Mouse (Mus musculus): ENCODE results near the gene Guca2a.
A peak's percentile ranks its signal among the peaks of the same experiment; 100 is the strongest.
"Not testable (repeated sequence)": the region's sequence is repeated elsewhere in the genome, so short reads cannot be mapped to it uniquely, and the experiment has no call there.

Gene Guca2a

DNA sequence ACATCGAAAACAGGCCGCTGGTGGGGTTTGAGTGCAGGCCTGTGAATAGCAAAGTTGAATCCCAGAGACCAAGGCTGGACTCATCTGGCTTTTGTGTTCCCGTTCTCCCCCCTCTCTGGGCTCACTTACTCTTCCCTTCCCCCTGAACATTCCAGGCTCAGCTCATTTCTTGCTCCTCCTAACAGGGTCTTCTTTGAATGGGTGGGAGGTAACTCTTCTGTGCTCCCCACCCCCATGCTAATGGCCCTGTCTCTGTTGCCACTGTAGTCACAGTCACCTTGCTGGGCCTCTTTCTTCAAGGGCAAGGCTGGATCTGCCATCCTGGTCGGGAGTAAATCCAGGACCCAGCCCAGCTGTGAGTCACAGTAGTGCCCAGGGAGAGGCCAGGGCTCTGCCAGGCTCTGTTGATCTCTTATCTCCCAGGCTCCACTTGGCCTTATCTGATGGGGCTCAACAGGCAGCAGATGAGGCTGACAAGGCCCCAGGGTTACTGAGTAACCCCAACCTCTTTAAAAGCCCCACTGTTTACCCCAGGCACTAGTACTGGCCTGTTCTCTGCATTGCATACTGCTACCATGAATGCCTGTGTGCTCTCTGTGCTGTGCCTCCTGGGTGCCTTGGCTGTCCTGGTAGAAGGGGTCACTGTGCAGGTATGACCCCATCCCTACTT is at the start of gene Guca2a:
Gene Guca2a (plus strand): TSS at position 529 of the 670 bp plus-strand sequence.
- no peak for DNase-seq

DNA sequence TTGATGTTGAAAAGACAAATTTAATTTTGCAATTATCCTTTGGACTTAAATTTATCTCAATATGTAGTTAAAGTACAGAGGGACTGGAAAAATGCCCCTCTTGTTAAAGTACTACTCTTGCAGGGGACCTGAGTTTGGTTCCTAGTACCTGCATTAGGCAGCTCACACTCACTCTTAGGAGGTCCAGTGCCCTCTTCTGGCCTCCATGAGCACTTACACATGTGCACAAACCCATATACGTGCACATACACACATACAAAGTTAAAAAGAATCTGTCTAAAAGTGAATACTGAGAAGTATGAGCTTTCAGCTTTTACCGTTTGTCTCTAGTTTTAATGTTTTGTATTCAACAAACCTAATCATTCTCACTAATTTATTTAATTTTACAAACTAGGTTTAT is 49.5 kb upstream of the Guca2a start:
- DNase-seq, result no peak

DNA sequence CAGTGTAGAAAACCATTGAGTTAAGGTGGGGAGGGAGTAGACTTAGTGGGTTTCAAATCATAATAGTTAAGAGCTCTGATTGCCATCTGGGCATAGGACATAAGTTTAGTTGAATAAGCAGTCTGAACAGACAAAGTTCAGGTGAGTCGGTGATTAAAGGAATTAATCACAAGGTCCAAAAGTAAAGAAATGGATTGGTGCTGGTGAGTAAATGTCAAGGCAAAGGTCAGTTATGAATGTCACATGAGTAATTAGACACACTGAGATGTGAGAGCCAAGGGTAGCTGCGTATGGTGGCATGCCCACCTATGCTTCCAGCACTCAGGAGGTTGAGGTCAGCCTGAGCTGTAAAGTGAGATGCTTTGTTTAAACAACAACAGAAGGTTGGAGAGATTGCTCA is 48.1 kb upstream of the Guca2a start:
- DNase-seq, result no peak

DNA sequence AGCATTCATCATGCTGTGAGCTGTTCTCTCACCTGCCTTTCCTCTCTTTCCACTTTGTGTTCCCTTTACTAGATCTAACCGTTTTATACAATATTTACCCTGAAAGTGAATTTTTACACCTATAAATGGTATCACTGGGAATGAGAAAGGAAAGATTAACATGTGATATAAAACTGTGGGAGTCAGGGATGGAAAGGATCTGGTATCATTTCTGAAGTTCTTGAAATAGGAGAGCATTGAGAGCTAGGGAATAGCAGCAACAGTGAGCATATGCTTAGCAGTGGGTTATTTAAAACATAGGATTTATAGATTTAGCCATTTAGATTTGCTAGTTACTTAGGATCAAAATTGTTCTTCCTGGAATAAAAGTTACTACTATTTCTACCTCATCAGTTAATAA is 47.5 kb upstream of the Guca2a start:
- DNase-seq, result no peak

DNA sequence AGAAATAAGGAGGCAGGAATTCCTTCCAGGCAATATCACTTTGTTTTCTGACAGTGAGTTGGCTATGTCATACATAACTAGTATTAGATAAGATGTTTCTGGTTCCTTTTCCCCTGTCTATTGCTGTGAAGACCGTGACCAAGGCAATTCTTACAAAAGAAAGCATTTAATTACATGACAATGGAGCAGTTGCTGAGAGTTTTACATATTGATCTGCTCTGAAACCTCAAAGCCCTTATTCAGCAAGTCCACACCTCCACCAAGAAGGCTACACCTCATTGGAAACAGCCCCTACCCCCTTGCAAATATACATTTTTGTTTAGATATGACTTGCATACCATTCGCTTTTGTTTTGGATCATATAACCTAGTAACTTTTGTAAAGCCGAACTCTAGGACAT is 45.0 kb upstream of the Guca2a start:
- DNase-seq, result no peak

- no peak for DNase-seq
Observed at GRCm38 (mm10) chr4:119594331-119594730, 43.2 kb upstream of the Guca2a start.

- no peak for DNase-seq
Observed at GRCm38 (mm10) chr4:119599605-119600004, 37.9 kb upstream of the Guca2a start.

DNA sequence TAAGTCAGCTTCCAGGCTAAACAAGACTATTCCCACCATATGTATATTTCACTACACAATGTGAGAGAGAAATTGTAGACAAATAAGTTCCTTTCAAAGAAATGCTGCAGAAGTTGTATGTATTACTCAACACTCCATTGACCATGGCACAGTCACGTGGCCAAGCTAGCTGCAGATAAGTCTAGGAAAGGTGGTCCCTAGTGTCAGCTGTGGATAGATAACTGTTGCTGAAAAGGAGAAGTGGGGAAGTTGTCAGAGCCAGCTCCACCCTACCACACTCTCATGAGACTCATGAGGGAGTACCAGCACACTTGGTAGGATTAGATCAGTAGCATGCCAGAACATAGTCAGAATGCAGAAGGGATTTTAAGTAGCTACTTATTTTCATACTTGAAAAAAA is 28.0 kb upstream of the Guca2a start:
- DNase-seq, result no peak

GRCm38 (mm10) chr4:119614078-119614477 is 23.4 kb upstream of the Guca2a start:
- DNase-seq, result no peak

DNA sequence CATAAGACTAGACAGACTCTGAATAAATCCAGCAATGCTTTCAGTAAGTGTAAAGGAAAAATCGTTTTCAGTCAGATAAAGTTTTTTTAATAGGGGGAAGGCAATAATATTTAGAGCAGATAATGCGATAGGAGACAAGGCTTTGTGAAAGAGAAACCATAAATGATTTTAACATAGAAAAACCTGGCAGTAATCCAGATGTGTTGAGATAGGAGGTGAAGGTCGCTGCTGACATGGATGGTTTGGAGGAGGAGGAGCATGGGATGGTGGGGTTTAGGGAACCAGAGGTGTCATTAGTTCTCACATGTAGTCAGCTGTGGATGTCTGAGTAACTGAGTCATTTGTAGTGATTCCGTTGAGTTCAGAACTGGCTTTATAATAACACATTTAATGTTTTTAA is 22.8 kb upstream of the Guca2a start:
- no peak for DNase-seq

GRCm38 (mm10) chr4:119626081-119626645 is 11.3 kb upstream of the Guca2a start:
- no peak for DNase-seq

DNA sequence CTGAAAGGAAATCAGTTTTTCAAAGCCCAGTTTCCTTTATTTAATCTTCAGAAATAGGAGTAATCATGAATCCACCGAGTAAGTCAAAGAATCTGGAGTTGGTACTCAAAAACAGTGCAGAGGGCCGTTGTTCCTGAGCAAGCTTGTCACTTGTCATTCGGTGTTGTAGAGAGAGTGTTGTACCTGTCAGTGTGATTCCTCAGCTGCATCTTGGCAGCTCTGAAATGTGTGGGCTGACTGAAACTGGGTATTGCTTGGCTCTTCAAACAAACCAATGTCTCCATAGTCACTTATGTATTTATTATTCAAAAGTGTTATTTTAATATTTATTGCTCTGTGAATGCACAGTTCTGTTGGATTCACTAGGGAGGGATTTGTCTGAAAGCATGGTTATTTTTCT is 10.6 kb upstream of the Guca2a start:
- DNase-seq, result no peak

DNA sequence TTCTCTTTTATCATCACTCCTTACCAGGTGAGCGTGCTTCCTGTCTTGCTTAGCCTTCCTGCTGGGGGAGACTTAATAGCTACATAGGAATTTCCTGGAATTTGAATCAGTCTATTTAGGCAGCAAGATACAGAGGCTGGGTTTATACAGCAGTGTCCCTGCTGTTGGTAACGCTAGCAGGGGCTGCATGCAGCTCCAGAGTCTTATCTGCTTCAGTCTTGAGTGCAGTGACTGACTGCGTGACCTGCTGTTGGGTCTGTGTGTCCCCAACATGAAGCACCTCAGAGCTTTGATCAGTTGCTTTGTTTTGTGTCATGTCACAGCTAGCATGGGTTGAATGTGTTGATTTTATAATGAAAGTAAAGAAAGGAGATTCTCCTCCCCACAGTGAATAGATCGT is 10.2 kb upstream of the Guca2a start:
- DNase-seq, result no peak

GRCm38 (mm10) chr4:119628363-119628762 is 9.1 kb upstream of the Guca2a start:
- DNase-seq, result not testable (repeated sequence)

GRCm38 (mm10) chr4:119631115-119631919 is 6.2 kb upstream of the Guca2a start:
- peak; percentile 67 for DNase-seq

- DNase-seq, result no peak
Observed at GRCm38 (mm10) chr4:119632721-119633120, 4.8 kb upstream of the Guca2a start.

DNA sequence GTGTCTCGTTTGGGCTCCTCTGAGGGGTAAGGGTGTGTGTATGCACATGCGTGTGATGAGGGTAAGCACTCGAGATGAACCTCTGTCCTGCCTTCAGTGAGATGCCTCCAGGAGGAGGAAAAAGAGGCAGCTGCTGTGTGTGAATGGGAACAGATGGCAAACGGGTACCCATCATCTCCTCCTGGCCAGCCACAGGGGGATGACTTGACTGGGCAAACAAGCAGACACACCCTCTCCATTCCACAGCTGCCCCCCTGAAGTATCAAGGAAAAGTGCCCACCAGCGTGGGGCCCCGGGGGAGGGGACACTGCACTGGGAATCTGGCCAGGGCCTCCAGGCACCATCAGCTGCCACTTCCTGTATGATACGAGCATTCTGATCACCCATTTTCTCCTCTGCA is 4.2 kb upstream of the Guca2a start:
- no peak for DNase-seq

DNA sequence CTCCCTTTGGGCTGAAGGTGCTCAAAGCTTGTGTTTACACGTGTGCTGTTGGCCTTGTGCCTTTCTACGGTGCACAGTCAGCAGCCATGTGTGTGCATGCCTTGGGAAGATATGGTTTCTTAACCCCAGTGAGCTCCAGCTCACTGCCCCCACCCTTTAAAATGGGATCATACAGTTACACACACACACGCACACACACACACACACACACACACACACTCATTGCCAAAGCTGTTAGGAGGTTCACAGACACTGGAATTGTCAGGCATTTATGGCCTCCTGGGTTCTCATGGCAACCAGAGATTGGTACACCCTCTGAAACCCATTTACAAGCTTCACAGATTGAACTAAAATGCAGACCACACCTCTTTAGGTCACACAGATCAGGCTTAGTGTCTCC is 3.6 kb upstream of the Guca2a start:
- DNase-seq, result no peak

GRCm38 (mm10) chr4:119634908-119635660 is 2.4 kb upstream of the Guca2a start:
- no peak for DNase-seq

GRCm38 (mm10) chr4:119635686-119636085 is 1.8 kb upstream of the Guca2a start:
- DNase-seq, result no peak

- no peak for DNase-seq
Observed at GRCm38 (mm10) chr4:119636731-119637130, 773 bp upstream of the Guca2a start.

DNA sequence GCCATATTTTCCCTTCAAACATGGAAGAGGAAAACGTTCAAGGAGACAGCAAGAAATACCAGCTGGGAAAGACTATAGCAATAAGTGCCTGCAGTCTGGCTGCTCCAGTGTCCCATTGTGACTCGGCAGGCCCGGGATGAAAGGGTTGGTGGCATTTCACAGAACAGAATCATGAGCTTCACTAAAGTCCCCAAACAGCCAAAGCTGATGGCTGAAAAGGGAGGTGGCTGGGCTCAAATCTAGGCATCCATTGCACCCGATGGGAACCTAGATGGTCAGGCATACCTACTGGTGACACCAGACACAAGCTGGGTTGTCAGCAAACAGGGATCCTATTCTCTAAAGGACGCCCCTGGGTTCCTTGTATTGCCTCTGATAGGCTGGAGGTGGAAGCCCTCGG is 442 bp downstream of the Guca2a start:
- DNase-seq, result no peak

- no peak for DNase-seq
Observed at GRCm38 (mm10) chr4:119638656-119639055, 1.2 kb downstream of the Guca2a start.
